Mouse (Mus musculus) limb, embryonic 14.5 days (tissue): Measurements from ENCODE around the gene Grem2. TPM values are rescaled to one million over a fixed set of nuclear protein-coding genes. Genes with fewer than 3 reads are reported as not detected.

ENCODE experiments used
- ATAC-seq: fragments of 200-750 bp; cut with Nextera tagmentation; 2 replicates; pipeline ENCODE4 v1.8.0; 2017; ENCODE audit warnings: low read depth, moderate number of reproducible peaks, moderate TSS enrichment; ENCODE audit not compliant: low FRiP score
- DNase-seq: peaks from one replicate; pipeline ENCODE4 v3.0.0-alpha.2; 2015; ENCODE audit warnings: low spot score
- H3K27ac ChIP-seq: fragments of 300-500 bp; sonication (generic); replicated peaks from 2 replicates; pipeline ENCODE4 v1.5.1; 2014; ENCODE audit warnings: low read depth, mild to moderate bottlenecking, low read length, moderate library complexity, mixed read lengths
- H3K27me3 ChIP-seq: fragments of 300-500 bp; sonication (generic); 2 replicates; pipeline ENCODE4 v1.6.1; 2014; ENCODE audit warnings: low read length, mixed read lengths; ENCODE audit not compliant: control insufficient read depth, insufficient read depth
- H3K36me3 ChIP-seq: fragments of 300-500 bp; sonication (generic); 2 replicates; pipeline ENCODE4 v1.6.1; 2014; ENCODE audit warnings: mild to moderate bottlenecking, low read length, moderate library complexity, mixed read lengths; ENCODE audit not compliant: control insufficient read depth, insufficient read depth
- H3K4me1 ChIP-seq: fragments of 300-500 bp; sonication (generic); 2 replicates; pipeline ENCODE4 v1.6.1; 2014; ENCODE audit warnings: antibody characterized with exemption, low read length, mixed read lengths; ENCODE audit not compliant: control insufficient read depth, insufficient read depth
- H3K4me2 ChIP-seq: fragments of 300-500 bp; sonication (generic); replicated peaks from 2 replicates; pipeline ENCODE4 v1.6.1; 2014; ENCODE audit warnings: low read depth, mild to moderate bottlenecking, low read length, moderate library complexity; ENCODE audit not compliant: severe bottlenecking
- H3K4me3 ChIP-seq: fragments of 300-500 bp; sonication (generic); replicated peaks from 2 replicates; pipeline ENCODE4 v1.5.1; 2014; ENCODE audit warnings: low read length
- H3K9ac ChIP-seq: fragments of 300-500 bp; sonication (generic); 2 replicates; pipeline ENCODE4 v1.6.1; 2014; ENCODE audit warnings: mild to moderate bottlenecking, low read depth, low read length, moderate library complexity; ENCODE audit not compliant: severe bottlenecking
- H3K9me3 ChIP-seq: fragments of 300-500 bp; sonication (generic); 2 replicates; pipeline ENCODE4 v1.6.1; 2016; ENCODE audit warnings: low read length; ENCODE audit not compliant: control insufficient read depth
- POLR2A ChIP-seq: fragments of 200-500 bp; IDR thresholded peaks from 2 replicates; pipeline ENCODE4 v1.8.0; 2012; ENCODE audit warnings: inconsistent platforms, mild to moderate bottlenecking, moderate library complexity, borderline replicate concordance; ENCODE audit not compliant: insufficient read depth, insufficient read length; ENCODE audit errors: extremely low read depth
- WGBS: fragments of 180-500 bp; shearing (Covaris S2); extraction: QIAGEN DNeasy Blood & Tissue Kit; methylation state at CpG from one replicate; pipeline ENCODE4 v1.1.7; 2014; 5-methylcytosine and 5-hydroxymethylcytosine counted together
- polyA plus RNA-seq, 2 experiments: library from polyadenylated mRNA; depleted of rRNA in 1 of 2; stranded (reverse) in 1 of 2; unstranded in 1 of 2; fragments of >200 nt; fragmentation: Nextera tagmentation in 1 of 2; extraction: Ambion mirVana in 1 of 2; gene quantifications; 2 replicates each; pipeline versions ENCODE4 v1.2.1 to v1.2.3; 2012 to 2014

Grem2 gene
- polyA plus RNA-seq, 2 experiments: 2.2 to 6.2 TPM

DNA sequence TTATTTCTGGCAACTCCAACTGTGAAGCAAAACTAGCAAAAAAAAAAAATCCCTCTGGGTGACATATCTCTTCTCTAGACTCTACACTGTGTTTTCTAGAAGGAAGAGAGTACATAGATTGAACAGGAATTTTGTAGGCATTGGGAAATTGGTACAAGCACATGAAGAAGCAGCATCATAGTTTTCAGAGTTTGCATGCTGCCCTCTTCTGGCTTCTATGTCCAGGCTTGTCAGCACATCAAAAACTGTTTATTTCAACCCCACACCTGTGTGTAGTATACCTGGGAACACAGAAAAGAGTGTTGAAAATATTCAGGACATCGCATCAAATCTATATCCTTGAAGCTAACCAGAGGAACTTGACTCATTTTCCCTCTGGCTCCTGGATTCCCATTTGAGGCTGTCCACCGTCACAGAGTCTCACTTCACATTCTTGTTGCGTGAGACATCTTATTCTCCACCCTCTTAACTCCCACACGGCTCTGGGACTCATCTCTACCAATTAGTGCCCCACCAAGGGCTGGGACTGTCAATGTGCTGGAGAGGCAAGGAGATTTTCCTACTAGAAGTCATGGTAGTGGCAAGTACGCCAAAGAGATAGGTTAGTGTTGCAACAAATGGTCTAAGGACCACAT is 3.3 kb downstream of the Grem2 start:
- no peak for TF ChIP-seq POLR2A
- 74% methylated on average over 5 of the region's 5 CpGs for WGBS
- no peak for DNase-seq

DNA sequence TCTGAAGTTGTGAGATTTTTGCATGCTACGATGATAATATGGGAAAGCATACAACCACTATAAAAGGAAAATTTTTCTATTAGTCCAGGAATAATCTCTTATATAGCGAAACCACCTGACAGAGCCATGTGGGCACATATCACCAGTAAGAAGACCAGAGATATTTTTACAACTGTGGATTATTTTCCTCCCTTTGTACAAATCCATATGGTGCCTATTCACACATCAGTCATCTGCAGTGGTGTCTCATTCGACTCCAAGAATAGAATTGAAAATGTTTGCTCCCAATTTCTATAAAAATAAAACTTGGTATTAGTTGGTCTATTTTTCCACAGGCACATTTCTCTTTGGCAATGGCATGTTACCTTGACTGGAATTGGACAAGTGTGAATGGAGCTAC is 11.8 kb downstream of the Grem2 start:
- Histone ChIP-seq H3K36me3 (no peaks in the 10 kb centered on the region), H3K4me3 (no peak overlapping the region), H3K4me1 (no peaks in the 10 kb centered on the region), H3K9ac (no peak overlapping the region), H3K27me3 (no peaks in the 10 kb centered on the region), H3K4me2 (no peak overlapping the region), H3K27ac (no peak overlapping the region), H3K9me3 (no peaks in the 10 kb centered on the region)
- WGBS: 71% methylated on average over 3 of the region's 3 CpGs
- ATAC-seq (peak; percentile 19; the same call in 1 of the 2 replicates), DNase-seq (no peak)
- TF ChIP-seq POLR2A: no peak

More for the DNA sequence above, 3.3 kb downstream of the Grem2 start:
- H3K4me1 ChIP-seq: 0 out of 2 replicates have a peak, but pooled peaks cover 5% of the 10 kb centered on the region
- no peak for ATAC-seq
- H3K27me3 ChIP-seq: 0 out of 2 replicates have a peak, but pooled peaks cover 7% of the 10 kb centered on the region
- no peak overlapping the region for H3K27ac ChIP-seq
- no peak overlapping the region for H3K4me3 ChIP-seq
- no peak overlapping the region for H3K9ac ChIP-seq
- H3K36me3 ChIP-seq: no peaks in the 10 kb centered on the region
- H3K4me2 ChIP-seq: no peak overlapping the region
- no peaks in the 10 kb centered on the region for H3K9me3 ChIP-seq

DNA sequence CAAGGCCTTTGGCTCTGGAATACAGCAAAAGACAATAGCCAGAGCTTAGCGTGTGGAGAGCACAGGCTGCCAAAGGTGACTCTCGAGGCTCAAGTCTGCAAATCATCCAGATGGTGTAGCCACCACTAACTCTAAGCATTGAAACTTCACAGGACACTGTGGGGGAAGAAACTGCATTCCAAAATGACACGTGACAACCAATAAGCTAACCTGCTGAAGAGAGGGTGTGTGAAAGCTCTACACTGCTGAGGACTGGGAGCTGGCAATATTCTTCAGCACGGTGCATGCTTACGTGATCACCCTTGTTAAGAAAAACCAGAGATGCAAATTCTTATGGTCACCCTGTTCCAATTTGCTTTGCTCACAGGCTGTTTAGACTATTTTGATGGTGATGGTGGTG is 13.4 kb downstream of the Grem2 start:
- no peaks in the 10 kb centered on the region for H3K4me1 ChIP-seq
- H3K27ac ChIP-seq: no peak overlapping the region
- no peak overlapping the region for H3K4me3 ChIP-seq
- ATAC-seq (no peak), DNase-seq (no peak)
- H3K9me3 ChIP-seq: no peaks in the 10 kb centered on the region
- no peak overlapping the region for H3K4me2 ChIP-seq
- TF ChIP-seq POLR2A: no peak
- no peak overlapping the region for H3K9ac ChIP-seq
- no peaks in the 10 kb centered on the region for H3K36me3 ChIP-seq
- WGBS: 81% methylated on average over 5 of the region's 5 CpGs
- no peaks in the 10 kb centered on the region for H3K27me3 ChIP-seq

DNA sequence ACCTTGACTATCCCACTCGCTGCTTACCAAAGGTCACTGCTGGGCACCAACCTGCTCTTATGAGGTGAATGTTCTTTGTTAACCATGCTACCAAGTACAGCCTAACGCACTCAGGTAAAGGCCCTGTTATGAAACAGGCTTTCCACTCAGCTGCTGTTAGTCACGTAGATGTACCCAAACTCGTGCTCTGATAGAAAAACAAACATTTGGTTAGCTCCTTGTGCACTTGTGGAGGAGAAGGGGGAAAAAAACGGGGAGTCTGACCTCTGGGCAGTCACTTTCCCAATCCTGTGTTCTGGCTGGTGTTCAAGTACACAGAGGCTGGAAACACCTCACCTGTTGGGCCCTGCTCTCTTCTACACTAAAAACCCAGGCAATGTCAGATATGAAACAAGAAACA is 14.0 kb downstream of the Grem2 start:
- no peak overlapping the region for H3K27ac ChIP-seq
- H3K9ac ChIP-seq: no peak overlapping the region
- no peaks in the 10 kb centered on the region for H3K4me1 ChIP-seq
- no peak for ATAC-seq
- DNase-seq: no peak
- TF ChIP-seq POLR2A: no peak
- H3K9me3 ChIP-seq: no peaks in the 10 kb centered on the region
- H3K4me2 ChIP-seq: no peak overlapping the region
- no peak overlapping the region for H3K4me3 ChIP-seq
- 77% methylated on average over 5 of the region's 5 CpGs for WGBS
- no peaks in the 10 kb centered on the region for H3K27me3 ChIP-seq
- H3K36me3 ChIP-seq: no peaks in the 10 kb centered on the region

DNA sequence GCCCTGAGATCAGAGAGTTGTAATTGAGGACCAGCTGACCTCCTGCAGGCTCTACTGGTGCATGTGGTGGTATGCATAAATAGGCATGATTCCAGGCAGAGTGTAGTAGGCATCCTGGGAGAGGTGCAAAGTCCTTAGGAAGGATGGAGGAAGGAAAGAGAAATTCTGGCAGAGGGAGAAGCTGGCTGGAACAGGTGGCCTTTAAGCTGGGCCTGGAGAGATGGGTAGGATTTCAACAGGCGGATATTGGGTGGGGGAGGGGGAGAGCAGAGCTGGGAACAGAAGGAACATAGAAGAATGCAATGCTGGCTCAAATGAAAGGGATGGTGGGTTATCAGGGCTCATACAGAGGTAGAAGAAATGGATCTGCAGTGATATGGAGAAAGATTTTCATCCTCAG is 18.9 kb downstream of the Grem2 start:
- Histone ChIP-seq H3K27ac (no peak overlapping the region), H3K9ac (no peak overlapping the region), H3K9me3 (no peaks in the 10 kb centered on the region), H3K4me1 (no peaks in the 10 kb centered on the region), H3K27me3 (no peaks in the 10 kb centered on the region), H3K4me3 (no peak overlapping the region), H3K36me3 (no peaks in the 10 kb centered on the region), H3K4me2 (no peak overlapping the region)
- WGBS: 52% methylated on average over 1 of the region's 1 CpGs
- no peak for DNase-seq
- TF ChIP-seq POLR2A: no peak
- no peak for ATAC-seq

DNA sequence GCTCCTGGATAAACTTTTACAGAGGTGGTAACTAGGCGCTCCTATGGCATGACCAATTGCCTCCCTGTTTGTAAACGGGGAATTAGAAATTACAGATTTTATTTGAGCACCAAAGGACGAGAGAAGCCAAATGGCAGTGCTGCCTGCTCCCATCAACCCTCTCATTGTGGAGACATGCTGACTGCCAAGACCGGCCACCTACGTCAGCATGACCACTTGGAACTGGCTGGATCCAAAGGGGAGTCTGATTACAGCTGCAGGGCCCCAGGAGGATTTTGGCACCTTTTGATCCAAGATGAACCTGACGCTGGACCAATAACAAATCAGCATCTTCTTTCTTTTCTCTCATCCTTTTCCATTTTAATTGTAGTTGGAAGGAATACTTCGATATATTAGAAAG is 29.1 kb downstream of the Grem2 start:
- TF ChIP-seq POLR2A: no peak
- no peaks in the 10 kb centered on the region; the same call in 1 of the 2 replicates for H3K4me1 ChIP-seq
- 76% methylated on average over 7 of the region's 7 CpGs for WGBS

More for the DNA sequence above, 29.1 kb downstream of the Grem2 start:
- Histone ChIP-seq H3K27ac (no peak overlapping the region), H3K9ac (no peak overlapping the region), H3K36me3 (no peaks in the 10 kb centered on the region), H3K27me3 (no peaks in the 10 kb centered on the region), H3K9me3 (no peaks in the 10 kb centered on the region), H3K4me2 (no peak overlapping the region), H3K4me3 (no peak overlapping the region)
- DNase-seq (no peak), ATAC-seq (no peak)
